Mouse (Mus musculus) kidney, adult 11 months (tissue): ENCODE results near the gene Pon2.
"Not testable (repeated sequence)": the region's sequence is repeated elsewhere in the genome, so short reads cannot be mapped to it uniquely, and the experiment has no call there.

Source experiments
- DNase-seq: peaks from one replicate; pipeline ENCODE4 v3.0.0; 2022

The Pon2 gene

DNA sequence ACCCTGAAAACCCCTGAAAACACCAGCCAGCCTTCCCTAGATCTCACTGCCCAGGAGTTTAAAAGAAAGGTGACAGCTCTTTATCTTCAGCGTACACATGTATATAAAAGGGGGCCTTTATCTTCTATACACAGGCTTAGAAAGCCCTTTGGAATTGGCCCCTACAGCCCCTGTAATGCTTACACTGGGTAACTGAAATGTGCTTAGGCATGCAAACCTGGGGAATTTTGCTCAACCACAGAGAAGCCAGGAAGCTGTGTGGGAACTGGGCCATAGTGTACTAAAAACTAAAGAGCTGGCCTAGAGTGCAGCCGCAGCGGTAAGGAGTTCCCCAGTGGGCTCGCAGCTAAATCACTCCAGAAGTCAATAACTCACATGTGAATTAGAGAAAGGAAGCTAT is 6.8 kb downstream of the Pon2 start:
- peak; percentile 7 for DNase-seq

DNA sequence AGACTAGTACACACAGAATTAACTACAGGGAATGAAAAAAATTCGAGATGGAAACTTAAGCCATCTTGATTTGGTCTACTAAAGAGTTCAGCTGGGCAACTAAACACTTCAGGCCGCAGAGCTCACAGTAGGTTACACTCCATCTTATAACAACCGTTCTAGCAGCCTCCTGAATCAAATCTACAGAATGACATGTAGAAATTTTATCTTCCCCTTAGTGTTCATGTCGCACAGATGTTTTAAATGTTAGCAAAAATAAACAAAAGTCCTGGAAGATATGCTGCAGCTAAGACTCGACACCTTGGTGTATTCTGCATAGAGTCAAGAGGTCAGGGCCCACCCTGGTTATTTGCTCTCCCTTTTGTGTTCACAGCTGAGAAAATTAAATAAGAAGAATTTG is 10.3 kb downstream of the Pon2 start:
- no peak for DNase-seq

DNA sequence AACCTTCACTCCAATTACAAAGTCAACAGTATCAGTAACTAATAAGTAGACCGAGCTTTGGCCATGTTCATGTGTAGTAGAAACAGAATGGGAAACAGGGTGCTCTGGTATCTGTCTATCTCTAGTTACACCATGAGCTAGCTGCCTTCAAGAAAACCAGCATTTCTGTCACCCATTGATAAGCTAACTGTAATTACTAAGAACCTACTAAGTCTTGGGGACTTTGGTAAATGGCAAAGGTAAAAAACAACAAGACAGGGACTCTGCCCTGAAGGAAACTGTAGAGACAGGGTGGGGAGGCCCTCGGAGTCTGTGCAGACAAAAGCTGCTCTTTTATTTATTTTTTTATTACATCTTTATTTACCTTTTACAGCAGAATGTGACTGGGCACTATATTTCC is 10.9 kb downstream of the Pon2 start:
- DNase-seq: no peak

DNA sequence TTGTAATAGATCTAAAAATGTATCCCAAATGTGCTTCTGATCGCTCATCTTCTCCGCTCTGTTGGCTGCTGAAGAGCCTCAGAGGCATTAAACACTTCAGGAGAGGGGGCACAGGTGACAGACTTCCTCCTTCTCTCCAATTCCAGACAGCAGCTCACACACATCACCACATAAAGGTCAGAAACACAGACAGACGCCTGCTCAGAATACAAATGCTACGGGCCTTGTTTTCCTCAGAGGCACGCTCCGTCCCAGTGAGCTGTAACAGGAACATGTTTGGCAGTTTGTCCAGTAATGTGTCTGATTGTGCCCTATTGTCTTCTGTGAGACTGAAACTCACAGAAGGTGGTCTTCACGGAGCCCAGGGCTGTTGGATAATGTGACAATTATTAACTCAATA is 15.8 kb downstream of the Pon2 start:
- no peak for DNase-seq

DNA sequence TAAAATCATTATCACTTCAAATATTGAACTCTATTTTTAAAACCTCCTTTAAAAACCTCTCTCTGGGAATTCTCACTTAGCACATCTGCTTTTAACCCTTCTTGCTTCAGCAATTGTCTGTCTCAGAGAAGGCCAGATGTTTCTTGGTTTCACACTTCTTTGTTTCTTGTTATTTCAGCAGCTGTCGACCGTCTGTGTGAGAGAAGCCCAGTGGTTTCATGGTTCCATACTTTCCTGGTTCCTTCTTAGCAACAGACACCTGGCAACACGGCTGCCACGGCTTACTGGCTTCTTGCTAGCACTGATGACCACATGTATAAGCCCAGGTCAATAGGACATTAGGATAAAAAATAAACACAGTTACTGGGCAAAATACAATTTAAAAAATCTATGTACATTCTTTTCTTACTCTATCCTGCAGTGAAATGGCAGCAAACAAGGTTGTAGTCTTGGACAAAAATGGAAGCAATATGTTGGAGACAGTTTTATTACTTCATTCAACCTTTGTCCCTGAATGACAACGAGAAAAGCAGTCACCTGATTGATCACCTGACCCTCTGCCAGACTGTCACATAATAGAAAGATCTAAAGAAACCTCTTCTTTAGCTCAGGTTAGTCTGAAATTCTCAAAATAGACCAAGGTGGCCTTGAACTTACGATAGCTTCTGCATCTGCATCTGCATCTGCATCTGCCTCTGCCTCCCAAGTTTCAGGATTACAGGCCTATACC is 17.5 kb downstream of the Pon2 start:
- DNase-seq: no peak

DNA sequence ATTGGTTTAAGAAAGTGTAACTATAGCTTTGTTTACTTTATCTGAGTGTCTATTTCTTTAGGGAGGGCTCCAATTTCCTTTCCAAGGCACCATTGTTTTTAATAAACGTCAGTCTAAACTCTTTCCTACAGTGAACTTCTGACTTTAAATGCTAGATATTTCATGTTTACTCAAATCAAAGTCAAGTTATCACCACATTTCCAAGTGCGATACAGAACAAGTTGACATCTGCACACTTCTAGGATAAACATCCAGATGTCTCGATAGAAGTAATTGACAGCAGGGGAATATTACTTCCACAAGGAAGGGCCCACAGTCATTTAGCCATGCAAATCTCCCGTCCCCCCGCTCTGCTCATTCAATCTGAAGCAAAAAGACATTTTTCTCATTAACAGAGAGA is 20.3 kb downstream of the Pon2 start:
- DNase-seq: no peak

DNA sequence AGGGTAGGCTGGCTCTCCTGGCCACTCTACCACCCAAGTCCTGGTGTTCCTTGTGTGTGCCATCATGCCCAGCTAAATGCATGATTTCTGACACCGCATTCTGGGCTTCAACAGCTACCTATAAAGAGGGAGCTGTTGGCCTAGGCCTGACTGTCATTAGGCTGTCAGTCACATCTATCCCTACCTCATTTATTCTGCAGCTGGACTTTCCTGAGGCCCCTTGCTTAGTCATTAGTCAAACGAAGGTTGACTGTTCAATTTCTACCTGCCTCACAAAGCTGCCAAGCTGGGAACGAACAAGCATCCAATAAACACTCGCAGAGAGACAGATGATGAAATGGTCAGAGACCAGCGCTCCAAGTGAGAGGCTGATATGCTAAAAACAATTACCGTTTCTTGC is 28.6 kb downstream of the Pon2 start:
- DNase-seq: no peak

DNA sequence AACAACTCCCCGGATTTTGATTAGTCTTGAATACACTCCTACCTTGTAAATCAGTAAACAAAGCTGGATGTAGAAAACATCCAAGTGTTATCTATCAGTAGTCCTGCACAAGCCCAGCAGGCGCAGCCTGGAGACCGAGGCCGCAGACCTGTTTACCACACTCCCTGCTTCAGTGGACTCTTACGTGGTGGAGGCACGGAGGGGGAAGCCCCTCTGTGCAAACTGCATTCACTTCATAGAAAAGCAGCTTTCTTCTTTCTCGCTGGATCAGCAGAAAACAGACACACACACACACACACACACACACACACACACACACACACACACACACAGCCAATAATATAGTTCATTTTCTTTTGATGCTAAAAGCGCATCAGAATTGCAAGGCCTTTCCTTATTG is 33.5 kb downstream of the Pon2 start:
- DNase-seq: no peak

DNA sequence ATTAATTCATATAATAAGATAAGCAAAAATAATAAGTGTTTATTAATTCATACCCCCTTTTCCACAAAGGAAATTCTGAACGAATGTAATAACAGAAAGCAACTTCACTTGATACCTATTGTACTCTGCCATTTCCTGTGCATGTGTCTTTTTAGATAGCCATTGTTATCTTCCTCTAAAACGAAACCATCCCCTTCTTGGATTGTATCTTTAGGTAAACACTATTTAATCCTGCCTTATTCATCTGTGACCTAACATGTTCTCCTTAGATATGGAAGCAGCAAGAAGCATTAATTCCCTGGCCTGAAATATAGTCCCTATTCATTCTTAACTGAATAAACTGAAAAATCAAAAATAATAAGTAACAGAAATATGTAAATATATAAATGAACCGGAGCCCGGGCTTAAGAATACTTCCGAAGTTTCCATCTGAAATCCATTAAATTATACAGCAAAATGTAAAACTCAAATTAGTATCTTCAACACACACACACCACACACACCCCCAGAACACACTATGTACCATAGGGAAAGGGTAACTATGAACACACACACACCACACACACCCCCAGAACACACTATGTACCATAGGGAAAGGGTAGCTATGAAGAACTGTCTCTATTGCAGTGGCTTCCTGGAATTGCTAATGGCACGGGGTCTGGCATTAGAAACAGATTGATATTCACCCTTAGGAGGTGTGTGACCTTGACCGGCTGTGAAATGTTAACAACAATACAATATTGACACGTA is 34.8 kb downstream of the Pon2 start:
- no peak for DNase-seq

DNA sequence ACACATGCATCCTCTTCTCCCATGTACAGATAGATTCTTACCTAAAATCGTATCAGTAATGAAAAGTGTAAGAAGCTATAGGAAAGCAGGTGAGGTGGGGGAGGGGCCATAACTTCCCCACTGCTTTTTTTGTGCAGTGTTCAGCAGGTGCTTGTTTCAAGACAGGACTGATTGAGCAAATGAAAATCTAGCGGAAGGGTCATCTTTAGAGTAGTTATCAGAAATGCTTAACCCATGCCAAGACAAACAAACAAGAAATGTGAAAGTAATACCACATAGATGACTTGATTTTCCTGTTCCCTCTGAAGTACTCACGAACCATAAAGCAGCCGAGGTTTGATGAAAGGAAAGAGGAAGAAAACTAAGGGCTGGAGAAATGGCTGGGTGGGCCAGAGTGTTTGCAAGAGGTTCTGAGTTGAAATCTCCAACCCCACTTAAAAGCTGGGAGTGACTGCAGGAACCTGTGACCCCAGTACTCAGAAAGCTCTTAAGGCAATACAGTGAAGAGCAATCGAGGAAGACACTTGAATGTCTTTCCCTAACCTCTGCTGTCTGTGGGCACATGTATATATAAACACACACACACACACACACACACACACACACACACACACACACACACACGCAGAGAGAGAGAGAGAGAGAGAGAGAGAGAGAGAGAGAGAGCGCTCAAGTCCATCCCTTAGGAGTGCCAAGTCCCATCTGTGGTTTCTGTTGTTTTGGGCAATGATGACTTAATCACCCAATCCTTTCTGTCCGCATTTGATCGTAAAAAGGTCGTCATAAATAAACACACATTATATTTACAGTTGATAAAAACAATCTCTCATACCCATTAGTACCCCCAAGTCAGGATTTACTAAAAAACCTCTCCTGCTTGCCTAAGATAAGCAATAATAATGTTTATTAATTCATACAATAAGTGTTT is 35.7 kb downstream of the Pon2 start:
- no peak for DNase-seq

DNA sequence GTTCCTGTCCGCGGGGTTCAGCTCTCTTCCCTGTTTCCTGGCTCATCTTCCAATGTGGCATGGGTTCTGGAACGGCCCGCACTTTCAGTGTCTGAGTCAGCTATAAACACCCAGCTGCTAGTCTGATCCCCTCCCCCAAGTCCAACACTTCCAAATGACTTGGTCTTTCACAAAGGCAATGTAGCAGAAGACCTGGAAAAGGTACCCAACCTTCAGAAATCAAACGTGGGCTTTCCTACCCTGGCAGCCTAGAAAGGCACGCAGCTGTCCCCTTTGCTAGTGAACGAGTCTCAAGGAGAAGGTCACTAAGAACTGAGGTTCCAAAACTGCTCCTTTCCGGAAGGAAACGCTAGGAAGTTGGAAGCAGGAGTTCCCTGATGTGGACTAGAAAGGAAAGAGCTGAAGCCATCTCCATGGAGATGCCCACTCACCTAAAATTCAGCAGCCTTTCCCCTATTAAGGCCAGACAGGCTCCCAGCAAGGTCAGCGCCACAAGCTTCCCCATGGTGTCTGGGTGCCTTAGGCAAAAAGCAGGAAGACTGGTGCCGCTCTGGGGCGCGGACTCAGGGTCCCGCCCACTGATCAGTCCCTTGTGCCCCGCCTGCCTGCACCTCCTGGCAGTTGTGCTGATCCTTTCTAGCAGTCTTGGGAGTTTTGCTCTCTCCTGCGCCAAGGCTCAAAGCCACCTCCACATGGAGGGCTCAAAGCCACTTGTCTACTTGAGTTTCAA is 42.4 kb downstream of the Pon2 start, which contains the start of gene Pon3:
Gene Pon3 (minus strand): TSS at position 565 of the 730 bp plus-strand sequence.
- peak; percentile 65 for DNase-seq

DNA sequence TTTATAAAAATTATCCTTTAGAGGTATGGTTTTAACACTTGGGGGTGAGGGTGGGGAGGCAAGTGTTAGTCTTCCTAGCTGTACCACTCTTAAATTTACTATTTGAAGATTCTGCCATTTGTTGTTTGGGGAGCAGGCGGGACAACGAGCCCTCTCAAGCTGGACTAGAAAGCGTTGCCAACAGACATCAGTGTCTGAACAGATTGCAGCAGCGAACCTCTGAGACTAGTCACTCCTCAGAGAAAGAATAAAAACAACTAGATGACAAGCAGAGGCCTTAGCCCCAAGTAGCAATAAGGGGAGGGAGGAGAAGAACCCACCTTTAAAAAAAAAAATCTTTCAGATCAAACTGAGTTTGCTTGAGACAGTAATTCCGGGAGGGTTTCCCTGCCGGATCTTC is 43.0 kb downstream of the Pon2 start:
- DNase-seq: no peak

DNA sequence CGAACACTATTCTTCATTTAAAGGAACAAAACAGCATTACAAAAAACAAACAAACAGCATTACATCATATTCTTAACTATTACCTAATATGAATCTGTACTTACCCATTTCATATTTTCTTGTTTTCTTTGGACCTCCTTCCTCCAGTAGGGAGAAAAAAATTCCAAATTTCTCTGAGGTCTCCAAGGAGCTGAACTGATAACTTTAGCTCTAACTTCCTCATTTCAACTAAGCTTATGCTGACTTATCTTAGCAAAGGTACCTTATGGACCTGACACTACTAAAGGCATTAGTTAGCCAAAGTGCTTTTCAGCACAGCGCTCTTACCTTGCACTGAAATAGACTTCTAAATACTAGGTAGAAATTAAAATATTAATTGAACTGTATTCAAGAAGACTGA is 43.4 kb downstream of the Pon2 start:
- no peak for DNase-seq

DNA sequence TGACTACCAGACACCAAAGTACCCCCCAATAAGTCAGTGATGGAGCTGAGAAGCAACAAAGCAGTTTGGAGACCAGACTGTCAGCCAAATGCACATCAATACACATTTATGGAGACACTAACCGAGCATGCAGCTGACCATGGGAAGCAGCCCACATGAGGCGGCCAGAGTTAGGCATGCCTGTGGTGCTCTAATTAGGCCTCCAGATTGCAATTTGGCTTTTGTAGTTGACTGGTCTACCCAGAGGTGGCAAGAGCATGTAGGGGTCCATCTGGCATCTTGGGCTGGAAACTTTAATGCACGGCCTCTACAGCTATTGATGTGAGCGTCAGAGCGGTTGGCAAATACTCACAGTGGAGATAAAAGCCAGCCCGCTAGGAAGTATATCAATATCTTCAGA is 52.3 kb downstream of the Pon2 start:
- DNase-seq: no peak

DNA sequence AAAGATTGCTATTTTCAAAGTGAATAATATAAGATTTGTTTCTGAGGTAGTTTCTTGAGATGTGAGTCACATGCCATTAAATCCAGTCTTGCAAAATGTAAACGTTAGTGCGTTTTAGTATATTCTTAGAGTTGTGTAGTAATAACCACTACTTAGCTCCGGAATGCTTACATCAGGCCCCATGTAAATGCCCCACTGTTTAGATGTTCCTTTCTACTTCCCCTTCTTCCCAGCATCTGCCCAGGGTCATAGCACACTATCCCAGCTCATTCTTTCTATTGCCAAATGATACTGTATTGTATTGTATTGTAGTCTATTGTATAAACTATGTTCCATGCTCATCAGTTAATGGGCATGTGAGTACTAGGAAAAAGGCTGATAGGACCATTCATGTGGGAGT is 59.5 kb downstream of the Pon2 start:
- DNase-seq: no peak

DNA sequence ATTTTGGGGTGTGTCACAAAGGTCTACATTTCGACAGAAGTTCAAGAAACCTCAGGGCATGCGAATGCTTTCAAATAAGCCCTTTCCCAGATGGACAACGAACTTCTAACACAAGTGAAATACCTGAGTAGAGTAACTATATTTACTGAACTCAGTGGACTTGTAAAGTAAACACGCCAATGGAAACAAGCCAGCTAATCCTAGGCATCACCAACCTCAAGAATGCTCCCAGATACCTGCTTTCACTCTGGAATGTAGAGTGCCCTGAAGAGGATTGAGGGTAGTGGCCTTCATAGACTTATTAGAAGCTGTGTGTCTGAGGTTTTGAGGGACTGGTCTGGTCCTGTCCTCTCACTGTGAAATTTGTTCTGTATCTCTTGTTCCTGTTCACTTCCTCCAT is 60.7 kb downstream of the Pon2 start:
- no peak for DNase-seq

DNA sequence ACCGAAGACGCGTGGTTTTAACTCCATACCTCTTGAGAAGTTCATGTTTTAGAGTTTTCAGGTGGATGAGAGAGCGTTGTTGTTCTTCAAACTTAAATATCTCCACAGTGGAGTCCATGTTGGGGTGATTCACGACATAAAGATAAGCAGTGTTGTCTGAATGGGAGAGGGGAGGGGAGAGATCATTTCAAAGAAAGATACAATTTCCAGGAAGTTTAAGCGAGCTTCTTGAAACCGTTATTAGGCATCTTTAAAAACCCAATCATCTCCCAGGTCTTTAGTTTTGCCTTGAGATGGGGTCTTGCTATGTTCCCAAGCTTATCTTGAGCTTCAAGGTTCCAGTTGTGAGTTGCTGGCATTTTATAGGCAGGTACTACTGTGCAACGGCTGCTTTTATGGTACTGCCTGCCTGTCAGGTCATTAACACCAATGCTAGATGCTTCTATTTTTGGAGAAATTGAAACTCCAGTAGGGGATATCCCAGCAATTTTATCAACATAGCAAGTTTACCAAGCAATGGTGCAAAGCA is 61.3 kb downstream of the Pon2 start:
- DNase-seq: no peak

DNA sequence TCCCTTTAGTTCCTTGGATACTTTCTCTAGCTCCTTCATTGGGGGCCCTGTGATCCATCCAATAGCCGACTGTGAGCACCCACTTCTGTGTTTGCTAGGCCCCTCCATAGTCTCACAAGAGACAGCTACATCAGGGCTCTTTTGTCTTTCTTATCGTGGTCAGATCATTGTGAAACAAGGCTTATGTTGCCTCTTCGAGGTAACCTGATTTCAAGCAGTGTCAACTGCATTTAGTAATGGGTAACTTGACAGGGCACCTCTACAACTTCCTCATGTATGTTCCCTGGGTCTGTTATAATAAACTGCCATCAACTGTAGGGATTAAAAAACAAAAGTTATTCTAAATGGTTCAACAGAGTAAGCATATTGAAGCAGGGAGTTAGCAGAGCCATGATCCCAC is 63.7 kb downstream of the Pon2 start:
- no peak for DNase-seq

DNA sequence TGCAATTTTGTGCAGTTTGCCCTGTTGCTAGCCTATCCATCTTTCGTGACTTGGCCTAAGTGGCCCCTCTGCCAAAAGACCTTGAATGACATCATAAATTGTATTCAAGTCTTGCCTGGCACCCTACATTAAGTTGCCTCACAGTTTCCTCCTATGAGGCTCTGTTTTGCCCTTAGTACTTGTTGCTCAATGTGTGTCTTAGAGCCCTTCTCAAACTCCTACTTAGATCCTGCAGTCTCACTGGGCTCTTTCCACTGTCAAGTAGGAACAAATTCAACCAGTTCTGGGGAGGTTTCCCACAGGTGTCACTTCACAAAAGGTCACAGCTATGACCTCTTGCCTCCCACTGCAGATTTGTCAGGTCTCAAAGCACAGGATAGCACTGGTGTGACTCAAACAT is 64.4 kb downstream of the Pon2 start:
- DNase-seq: no peak

DNA sequence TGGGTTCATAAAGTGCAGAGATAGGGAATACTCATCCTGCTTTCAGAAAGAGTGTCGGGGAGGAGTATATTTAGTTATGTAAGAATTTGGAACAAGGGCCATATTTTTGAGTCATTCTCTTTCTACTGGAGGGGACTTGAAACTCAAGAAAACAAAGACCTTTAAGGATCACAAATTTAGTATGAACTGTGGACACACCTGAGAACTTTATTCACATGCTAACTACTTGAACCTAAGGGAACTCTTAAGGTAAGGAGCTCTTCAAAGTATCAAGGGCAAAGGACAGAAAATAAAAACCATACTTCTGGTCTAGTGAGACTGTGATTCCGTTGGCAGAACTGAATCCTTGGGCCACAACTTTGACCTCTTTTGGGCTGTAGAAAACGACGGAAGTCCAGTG is 66.2 kb downstream of the Pon2 start:
- DNase-seq: no peak

DNA sequence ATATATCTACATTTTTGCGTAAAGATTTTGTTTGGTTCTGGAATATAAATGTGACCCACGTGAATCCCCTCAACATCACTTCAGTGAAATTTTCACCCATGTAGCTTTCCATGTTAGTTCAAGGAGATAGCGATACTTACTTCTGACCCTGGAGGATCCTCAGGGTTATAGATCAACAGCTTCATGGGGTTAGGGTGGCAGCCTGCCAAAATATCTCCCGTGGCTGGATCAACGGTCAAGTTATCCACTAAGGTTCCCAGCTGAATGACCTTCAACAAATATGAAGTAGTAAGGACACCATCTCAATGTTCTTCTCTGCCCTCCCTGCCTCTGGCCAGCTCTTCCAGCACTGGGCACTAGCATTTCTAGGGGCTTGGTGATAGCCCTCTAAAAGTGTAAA is 68.0 kb downstream of the Pon2 start:
- peak; percentile 15 for DNase-seq

DNA sequence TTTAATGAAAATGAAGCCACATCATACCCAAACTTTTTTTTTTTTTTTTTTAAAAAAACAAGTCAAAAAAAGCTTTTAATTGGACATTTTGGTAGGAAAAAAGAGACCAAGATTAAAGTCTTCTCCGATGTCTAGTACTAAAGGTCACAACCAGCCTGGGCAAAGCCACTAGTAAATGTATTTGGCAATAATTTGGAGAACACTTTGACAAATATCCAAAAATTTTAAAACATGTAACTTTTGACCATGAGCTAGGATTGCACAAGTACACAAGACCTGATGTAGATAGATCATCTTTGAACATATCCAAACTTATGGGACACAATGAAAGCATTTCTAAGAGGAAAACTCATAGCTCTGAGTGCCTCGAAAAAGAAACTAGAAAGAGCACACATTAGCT is 74.7 kb downstream of the Pon2 start:
- DNase-seq: not testable (repeated sequence)

DNA sequence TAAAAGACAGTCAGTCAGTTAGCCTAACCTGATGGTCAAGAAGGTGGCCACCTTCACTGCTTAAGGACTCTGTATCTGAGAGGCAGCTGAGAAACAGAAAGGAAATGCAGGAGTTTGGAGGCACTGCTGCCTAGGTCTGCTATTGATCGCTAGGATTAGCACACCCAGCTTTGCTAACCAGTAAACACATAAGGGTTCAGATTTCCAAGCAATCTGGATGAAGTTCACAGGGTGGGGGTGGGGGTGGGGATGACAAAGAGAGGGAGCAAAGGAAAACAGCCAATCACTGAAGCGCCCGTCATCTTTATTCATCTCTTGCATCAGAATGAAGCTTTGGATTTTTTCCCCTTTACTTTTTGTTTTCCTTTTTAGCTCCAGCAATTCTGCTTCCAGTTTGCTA is 76.2 kb downstream of the Pon2 start:
- no peak for DNase-seq
